Mouse (Mus musculus): ENCODE data around the gene Lnpep.

GRCm38 (mm10) chr17:17600001-17600400 lies 24.8 kb downstream of the Lnpep start:
- TF ChIP-seq ZC3H11A (IDR thresholded peaks at IDR 0.05; ENCODE audit: borderline replicate concordance, low read depth, low read length), result no peak
- TF ChIP-seq CHD2 (IDR thresholded peaks at IDR 0.05; ENCODE audit: low read depth, low read length), result no peak
- no peak for TF ChIP-seq HCFC1 (IDR thresholded peaks at IDR 0.05; ENCODE audit: borderline replicate concordance, insufficient read depth, low read length)

Measured in ES-E14 (cell line).